Mouse (Mus musculus) kidney, adult 10 weeks (tissue): ENCODE results near the gene Ash1l. TPM values are rescaled to one million over a fixed set of nuclear protein-coding genes. Genes with fewer than 3 reads are reported as not detected.

Source experiments
- polyA plus RNA-seq: library from polyadenylated mRNA; stranded (reverse); fragments of 350-450 nt; fragmentation: Illumina TruSeq; extraction: RNeasy Lipid Tissue Mini Kit (QIAGEN cat#74804); gene quantifications from one replicate; pipeline ENCODE4 v1.2.3, GENCODE M21; 2014; ENCODE audit warnings: low read depth, low replicate concordance

Ash1l gene
- polyA plus RNA-seq, result 40.4 TPM

GRCm38 (mm10) chr3:88950576-88951326 is at the start of gene Ash1l, which contains the start of gene Dap3:
TSS of gene Ash1l (plus strand) at chr3:88950622.
TSS of gene Dap3 (minus strand) at chr3:88951181.

GRCm38 (mm10) chr3:88913511-88914383 is 36.7 kb upstream of the Ash1l start, which contains the start of gene Msto1:
TSS of gene Msto1 (minus strand) at chr3:88913999.

GRCm38 (mm10) chr3:89093175-89093574 is 142.8 kb downstream of the Ash1l start, which contains the start of gene Rusc1:
TSS of gene Rusc1 (minus strand) at chr3:89093311.

GRCm38 (mm10) chr3:89100811-89101210 is 150.4 kb downstream of the Ash1l start, which contains the start of gene Gm43738:
TSS of gene Gm43738 (minus strand) at chr3:89101099.

GRCm38 (mm10) chr3:89101812-89102494 is 151.5 kb downstream of the Ash1l start, which contains the start of gene Fdps:
TSS of gene Fdps (minus strand) at chr3:89101959.

Other genes starting within 250 kb of the Ash1l start
- gene Rit1, start 233.8 kb upstream of the Ash1l start, polyA plus RNA-seq, result 11.8 TPM
- gene Syt11, start 175.5 kb upstream of the Ash1l start, polyA plus RNA-seq, result 24.0 TPM
- 8.4 TPM for gene Gon4l, start 115.4 kb upstream of the Ash1l start, polyA plus RNA-seq
- gene Msto1, start 36.6 kb upstream of the Ash1l start, polyA plus RNA-seq, result 1.1 TPM
- 106 TPM for gene Dap3, start 559 bp downstream of the Ash1l start, polyA plus RNA-seq
- gene Rusc1, start 142.7 kb downstream of the Ash1l start, polyA plus RNA-seq, result 5.8 TPM
- gene Gm43738, start 150.5 kb downstream of the Ash1l start, polyA plus RNA-seq, result not detected
- 6.4 TPM for gene Fdps, start 151.3 kb downstream of the Ash1l start, polyA plus RNA-seq
- gene Pklr, start 185.5 kb downstream of the Ash1l start, polyA plus RNA-seq, result 10.3 TPM
- gene Hcn3, start 209.6 kb downstream of the Ash1l start, polyA plus RNA-seq, result not detected
- 6.5 TPM for gene Clk2, start 214.2 kb downstream of the Ash1l start, polyA plus RNA-seq
- gene Scamp3, start 226.9 kb downstream of the Ash1l start, polyA plus RNA-seq, result 7.7 TPM
- gene Fam189b, start 232.5 kb downstream of the Ash1l start, polyA plus RNA-seq, result not detected